Mouse (Mus musculus) c-Kit-negative CD71-positive TER-119-positive erythroid progenitor cells, embryonic 14.5 days (primary cell): ENCODE data around the gene Obp2a.
"Not testable (repeated sequence)": the region's sequence is repeated elsewhere in the genome, so short reads cannot be mapped to it uniquely, and the experiment has no call there.

Experiments
- DNase-seq: peaks from one replicate; pipeline ENCODE4 v3.0.0-alpha.2; 2013; ENCODE audit warnings: low read depth, low spot score

The Obp2a gene

DNA sequence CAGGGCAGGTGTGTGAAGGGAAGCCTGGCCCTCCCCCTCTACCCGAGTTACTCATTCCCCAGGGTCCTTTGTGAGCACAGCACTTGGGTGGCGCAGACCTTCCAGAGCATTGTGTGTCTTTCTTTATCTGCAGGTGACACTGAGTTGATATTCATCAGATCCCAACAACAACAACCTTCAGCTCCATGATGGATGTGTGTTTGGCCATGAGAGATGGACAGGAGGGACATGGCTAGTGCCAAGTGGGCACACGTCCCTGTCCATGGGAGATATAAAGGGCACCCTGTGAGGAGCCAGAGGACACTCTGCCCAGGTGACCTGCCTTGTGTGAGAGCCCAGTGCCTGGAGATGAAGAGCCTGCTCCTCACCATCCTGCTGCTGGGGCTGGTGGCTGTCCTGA lies at the start of gene Obp2a:
Obp2a (plus strand) TSS at position 301 of the 400 bp plus-strand sequence.
- DNase-seq: not testable (repeated sequence)

DNA sequence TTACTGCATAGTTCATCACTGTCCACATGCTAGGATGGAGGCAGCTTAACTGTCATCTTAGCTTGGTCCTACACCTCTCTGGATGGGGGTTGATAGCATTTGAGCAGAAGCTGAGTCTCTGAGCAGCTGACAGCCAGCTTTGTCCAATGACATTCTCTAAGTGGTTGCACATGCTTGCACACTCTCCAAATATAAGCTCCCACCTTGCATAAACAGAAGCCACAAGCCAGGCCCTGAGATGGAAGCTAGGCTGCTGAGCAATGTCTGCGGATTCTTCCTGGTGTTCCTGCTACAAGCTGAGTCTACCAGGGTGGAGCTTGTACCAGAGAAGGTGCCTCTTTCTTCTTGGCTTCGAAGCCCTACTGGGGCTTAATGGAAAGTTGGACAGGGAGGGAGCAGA lies 46.9 kb upstream of the Obp2a start, which contains the start of gene Lcn8:
Lcn8 (plus strand) TSS at position 219 of the 400 bp plus-strand sequence.
- no peak for DNase-seq

DNA sequence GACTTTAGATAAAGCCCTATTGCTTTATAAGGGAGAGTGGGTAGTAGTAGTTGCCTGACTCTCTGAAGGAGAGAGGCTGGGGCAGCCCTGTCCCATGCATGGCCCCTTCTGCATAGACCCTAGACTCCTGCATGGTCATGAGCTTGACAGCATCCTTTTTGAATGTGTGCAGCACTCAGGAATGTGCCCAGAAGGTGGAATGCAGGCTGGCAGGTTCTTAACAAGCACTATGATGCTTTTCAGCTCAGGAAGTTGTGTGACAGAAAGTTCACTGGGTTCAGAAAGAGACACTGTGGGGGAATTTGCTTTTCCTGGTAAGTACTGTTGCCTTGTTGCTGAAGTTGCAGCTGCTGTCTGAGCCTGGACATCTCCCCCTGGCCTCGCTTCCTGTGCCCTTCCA lies 45.3 kb upstream of the Obp2a start:
- no peak for DNase-seq

DNA sequence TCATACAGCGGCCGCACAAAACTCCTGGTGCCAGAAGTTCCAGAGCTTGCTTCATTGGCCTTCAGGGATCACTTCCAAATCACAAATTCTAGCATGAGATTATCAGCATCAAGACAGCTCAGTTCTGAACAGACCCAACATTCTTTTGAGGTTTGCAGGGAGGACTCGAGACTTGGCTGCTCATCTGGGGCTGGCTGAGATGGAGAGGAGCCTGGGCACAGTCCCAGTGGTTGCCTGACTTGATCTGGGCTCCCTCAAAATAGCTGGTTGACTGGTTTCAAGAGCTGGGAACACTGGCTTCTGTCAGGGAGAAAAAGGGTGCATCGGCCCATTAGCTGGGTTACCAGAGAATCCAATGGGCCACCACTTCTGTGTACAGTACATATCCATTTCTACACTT lies 43.2 kb upstream of the Obp2a start:
- no peak for DNase-seq

DNA sequence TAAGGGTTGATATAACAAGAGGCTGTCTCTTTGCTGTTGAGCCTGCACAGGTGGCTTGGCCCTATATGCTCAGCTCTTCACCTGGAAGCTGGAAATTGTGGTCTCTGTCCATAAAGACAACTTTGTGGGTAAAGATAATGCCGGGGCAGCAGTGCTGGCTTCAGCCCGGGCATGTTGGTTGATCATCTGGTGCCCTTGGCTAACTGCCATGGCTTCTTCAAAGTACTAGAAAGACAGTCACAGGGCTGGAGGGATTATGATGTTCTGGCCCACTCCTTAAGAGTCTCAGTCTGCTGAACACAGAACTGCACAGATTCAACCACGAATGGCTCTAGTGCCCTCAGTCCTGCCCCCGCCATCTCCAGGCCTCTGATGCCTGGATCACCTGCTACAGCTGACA lies 42.6 kb upstream of the Obp2a start:
- no peak for DNase-seq

DNA sequence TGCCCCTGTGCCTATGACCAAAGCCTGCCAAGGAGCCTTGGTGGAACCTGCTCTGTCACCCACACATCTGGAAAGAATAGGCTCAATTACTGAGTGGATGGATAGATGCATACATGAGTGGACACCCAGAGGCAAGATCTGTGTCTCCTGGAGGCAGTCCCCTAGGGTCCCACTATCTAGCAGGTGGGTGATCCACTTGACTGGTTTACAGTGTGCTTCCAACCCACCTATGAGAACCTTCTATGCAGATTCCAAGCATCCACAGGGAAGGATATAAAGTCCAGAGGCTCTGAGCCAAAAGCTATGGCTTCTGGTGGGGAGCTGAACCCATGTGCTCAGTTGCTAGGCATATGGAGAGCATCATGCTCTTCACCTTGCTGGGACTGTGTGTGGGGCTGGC lies 42.2 kb upstream of the Obp2a start, which contains the start of gene Lcn5:
Lcn5 (plus strand) TSS at position 301 of the 400 bp plus-strand sequence.
- DNase-seq: no peak

DNA sequence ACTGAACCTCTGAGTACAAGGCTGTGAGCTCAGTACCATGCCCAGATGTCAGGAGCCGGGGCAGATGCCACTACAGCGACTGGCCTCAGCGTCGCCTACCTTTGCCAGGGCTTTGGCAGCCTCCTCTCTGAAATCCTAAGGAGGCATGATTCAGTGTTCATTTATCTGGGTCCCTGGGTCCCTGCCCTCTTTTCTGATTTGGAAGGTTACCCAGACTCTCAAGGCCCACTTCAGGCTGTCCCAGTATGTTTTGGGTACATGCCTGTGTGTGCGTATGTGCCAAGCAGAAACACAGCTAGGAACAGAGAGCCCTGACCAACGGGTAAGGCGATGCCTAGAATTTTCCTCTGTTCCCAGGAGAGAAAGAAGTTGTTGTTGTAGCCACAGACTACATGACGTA lies 39.6 kb upstream of the Obp2a start:
- no peak for DNase-seq

DNA sequence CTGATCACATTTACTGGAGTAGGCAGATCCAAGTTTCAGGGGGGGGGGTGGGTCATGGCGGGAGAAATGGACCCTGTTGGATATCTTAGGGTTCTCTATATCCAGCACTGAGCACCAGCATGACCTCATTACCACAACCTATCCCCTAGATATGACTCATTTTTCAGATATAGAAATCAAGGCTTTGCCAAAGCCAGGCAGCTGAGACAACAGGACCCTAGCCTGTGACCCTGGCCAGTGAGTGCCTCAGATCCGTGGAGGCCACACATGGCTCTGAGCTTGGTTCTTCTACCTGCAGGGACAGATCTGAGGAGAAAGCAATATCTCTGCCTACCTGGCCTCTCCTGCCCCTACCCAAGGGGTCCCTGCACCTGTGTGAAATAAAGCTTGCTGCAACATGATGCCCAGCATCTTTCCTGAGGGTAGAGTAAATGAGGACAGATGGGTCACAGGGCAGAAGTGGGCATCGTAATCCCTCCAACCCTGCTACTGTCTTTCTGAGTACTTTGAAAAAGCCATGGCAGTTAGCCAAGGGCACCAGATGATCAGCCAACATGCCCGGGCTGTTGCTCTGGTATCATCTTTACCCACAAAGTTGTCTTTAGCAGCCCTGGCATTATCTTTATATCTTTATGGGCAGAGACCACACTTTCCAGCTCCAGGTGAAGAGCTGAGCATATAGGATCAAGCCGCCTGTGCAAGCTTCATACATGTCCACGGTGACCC lies 38.4 kb upstream of the Obp2a start:
- no peak for DNase-seq

DNA sequence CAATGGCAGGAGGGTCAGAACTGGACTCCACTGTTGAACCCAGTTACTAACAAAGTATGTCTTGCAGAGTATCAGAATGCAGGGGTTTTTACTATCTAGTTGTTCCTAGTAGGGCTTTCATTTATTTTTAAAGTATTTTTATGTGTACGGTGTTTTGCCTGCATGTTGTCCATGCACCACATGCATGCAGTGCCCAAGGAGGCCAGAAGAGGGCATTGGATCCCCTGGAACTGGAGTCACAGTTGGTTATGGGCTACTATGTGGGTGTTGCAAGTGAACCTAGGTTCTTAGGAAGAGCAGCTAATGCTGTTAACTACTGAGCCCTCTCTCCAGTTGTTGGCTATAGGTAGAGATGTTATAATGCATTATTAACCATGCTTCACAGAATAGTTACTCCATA lies 36.3 kb upstream of the Obp2a start:
- DNase-seq: no peak

DNA sequence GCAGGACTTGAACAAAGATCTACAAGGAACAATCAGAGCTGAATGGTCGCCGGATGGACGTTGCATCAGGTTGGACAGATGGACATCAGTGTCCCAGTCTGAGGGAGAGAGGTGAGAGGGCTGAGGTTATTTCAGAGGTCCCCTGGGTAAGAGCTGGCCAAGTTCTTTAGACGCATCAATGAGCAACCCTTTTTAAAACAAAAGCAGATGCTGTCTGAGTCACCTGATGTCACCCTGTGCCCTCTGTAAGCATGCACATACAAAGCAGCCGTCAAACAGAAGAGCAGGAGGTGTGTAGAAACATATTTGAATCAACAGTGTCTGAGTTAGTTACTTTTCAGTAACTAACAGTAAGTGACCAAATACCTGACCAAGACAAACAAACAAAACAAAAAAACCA lies 35.7 kb upstream of the Obp2a start:
- no peak for DNase-seq

DNA sequence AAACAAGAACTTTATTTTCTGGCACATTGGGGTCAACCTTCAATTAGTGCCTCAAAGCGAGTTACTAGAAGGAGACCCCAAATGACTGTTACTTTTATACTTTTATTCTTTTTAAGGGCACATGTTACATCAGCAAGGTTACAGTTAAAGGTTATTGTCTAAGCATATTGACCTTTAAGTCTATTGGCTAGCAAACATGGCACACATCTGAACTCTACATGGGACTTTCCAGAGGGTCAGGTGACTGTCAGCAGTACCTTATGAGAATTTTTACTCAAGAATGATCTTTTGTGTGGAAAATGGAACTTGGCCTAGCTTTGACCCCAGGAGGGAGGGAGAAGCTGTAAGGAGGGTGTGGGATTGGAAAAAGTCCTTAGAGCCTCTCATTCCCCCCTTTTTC lies 33.3 kb upstream of the Obp2a start:
- DNase-seq: no peak

DNA sequence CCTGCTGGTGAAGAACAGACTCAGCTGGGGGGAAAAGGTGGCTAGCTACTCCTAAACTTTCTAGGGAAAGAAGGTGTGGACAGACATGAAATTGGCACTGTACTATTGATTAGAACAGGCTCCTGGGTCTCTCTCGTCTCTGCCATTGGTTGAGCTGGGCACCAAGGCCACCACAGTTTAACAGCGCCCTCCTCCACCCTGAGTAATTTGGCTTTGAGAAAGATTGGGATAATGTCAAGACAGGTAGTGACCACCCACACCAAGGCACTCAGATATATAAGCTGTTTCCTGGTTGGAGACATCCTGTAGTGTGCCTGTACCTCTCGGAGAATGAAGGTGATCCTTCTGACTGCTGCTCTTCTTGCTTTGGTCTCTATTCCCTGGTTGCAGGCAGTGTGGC lies 23.4 kb upstream of the Obp2a start, which contains the start of gene Lcn6:
Lcn6 (plus strand) TSS at position 301 of the 400 bp plus-strand sequence.
- no peak for DNase-seq

DNA sequence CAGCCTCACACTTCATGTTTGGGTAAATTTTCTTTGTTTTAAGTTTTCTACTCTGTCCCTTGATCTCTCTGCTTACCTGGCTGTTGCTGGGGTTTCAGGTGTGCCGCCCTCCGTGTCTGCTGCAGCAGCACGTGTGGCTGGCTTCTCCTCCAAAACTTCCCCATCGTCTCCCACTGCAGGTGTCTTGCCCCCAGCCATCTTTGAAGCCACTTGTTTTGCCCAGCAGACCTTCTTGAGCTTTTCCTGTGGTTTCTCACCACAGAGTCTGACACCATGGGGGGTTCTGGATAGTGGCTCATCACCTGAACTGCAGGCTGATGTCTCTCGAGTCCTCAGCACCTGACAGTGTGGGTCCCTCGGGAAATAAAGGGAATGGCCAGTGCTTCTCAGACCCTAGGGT lies 20.3 kb upstream of the Obp2a start:
- no peak for DNase-seq

DNA sequence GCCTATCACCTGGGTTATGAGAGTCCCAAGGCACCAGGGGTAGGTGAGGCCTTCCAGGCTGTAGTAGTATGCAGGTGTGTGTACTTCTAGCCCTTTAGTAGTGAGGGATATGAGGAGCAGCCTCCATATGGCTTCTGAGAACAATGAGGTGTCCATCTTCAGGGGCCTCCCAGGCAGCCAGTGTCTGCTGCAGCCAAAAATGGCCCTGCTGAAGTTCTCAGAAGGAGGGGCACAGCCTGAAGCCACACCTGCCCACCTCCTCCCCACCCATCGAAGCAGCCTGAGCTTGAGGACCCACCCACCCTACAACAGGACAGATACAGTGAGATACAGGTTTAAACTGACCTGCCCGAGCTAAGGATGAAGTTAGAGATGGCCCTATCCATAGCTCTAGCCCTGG lies 17.4 kb upstream of the Obp2a start, which contains the start of gene Lcn10:
Lcn10 (plus strand) TSS at position 301 of the 400 bp plus-strand sequence.
- DNase-seq: no peak

DNA sequence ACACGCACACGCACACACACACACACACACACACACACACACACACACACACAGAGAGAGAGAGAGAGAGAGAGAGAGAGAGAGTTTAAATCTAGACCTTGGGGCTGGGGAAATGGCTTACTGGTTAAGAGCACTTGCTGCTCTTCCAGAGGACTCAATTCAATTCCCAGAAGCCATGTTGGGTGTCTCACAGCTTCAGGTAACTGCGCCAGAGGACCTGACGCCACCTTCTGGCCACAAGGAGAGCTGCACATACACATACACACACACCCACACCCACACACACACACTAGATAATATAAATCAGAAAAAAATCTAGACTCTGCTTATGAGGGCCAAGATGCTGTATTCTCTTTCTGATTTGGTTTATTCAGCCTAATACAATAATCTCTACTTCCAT lies 12.9 kb upstream of the Obp2a start:
- DNase-seq: no peak

DNA sequence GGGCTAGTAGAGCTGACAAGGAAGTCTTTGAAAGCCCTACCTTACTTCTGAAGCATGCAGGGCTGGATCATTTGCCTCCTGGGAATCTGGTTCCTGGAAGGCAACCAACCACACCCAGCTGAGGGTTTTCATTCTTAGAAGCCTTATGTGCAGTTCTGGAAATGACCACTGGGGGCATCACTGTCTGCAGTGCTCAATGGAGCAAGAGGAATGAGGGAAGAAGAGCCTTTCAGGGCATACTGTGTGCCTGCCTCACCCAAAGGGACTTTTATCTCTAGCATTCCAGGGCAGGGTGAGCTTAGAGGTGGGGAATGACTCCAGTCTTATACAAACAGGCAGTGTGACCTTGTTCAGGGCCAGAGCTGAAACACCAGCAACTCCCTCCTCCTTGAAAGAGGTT lies 5.2 kb upstream of the Obp2a start:
- peak; percentile 47 for DNase-seq

DNA sequence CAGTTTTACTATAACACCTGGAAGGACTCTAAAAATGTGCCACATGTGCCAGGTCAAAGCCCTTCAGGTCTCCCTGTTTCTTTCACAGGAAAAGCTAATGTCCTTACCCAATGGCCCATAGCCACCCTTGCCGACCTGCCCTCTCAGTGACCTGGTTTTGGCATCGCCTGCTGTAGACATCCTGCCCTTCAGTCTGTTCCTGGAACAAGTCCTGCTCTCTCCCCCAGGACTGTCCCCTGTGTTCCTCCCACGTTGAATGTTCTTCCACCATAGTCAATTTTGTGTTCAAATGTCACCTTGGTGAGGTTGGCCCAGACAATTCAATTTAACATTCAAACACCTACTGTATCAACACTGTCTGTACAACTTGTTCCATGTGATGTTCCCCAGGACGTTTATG lies 2.9 kb upstream of the Obp2a start:
- DNase-seq: no peak

DNA sequence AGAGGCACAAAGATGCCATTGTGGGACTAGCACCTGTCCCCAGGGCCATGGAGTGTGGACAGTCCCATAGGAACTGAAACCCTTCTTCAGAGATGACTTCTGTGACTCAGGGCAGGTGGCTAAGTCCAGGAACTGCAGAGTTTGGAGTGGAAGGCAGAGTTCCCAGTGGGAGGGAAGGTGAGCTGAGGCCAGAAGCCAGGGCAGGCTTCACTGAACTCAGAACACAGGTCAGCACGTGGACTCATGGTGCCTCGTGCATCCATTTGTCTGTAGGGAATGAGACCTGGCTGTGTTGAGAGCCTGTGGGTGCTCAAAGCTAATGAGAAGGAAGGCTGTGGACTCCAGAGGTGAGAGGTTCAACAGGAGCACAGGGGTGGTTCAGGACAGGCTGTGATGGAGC lies 1.1 kb upstream of the Obp2a start:
- no peak for DNase-seq

DNA sequence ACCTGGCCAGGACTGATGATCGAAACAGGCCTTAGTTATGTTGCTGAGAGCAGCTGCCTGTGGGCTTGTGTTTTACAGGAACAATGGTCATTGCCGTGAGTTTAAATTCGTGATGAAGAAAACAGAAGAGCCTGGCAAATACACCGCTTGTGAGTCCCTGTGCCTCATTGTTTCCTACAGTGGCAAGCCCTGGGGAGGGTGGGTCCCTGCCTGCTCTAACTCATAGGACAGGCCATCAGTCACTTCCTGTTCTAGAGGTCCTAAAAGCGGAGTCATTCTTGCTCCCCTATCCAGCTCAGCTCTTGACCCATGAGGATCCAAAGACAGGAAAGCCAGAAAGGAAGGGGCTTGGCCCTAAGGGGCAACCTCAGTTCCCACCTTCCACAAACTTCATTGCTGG lies 1.2 kb downstream of the Obp2a start:
- DNase-seq: no peak

DNA sequence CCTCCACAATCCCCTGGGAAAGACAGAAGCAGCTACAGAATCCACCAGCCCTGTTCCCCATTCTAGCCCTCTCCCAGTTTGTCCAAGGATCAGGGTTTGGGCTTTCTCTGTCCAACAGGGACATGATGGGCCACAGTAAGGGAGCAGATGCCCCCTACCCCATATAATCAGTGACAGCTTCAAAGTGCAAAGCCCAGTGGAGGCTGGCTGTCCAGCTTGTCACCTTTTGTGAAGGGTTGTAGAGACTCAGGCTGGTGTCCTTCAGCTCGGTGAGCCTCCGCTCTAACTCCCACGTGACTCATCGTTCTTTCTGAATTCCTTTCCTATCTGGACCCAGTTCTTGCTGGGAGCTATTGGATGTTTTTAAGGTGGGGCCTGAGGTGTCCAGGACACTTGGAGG lies 3.9 kb downstream of the Obp2a start:
- no peak for DNase-seq

DNA sequence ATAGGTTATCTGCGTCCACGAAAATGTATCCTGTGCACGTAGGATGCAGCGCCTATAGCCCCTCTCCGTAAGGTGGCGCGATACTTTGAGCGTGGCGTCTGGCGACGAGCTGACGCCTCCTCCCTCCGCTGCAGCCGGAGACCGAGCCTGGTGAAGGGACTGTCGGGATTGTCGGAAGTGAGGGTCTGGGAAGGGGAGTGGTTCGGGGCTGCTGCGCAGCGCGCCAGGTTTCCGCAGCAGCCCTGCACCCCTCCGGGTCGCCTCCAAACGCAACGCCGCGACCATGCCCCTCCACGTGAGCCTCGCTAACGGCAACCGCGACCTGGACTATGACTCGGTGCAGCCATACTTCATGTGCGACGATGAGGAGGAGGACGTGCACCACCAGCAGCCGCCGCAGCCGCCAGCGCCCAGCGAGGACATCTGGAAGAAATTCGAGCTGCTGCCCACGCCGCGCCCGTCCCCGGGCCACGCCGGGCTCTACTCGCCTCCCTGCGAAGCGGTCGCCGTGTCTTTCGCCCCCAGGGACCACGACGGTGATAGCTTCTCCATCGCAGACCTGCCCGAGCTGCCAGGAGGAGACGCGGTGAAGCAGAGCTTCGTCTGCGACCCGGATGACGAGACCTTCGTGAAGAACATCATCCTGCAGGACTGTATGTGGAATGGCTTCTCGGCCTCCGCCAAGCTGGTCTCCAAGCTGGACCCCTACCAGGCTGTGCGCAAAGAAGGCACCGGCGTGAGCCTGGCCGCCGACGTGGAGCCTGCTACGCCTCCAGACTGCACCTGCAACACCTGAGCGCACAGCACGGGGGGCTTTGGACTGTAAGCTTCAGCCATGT lies 7.0 kb downstream of the Obp2a start, which contains the start of gene Bmyc:
Bmyc (plus strand) TSS at position 97 of the 839 bp plus-strand sequence.
- no peak for DNase-seq

DNA sequence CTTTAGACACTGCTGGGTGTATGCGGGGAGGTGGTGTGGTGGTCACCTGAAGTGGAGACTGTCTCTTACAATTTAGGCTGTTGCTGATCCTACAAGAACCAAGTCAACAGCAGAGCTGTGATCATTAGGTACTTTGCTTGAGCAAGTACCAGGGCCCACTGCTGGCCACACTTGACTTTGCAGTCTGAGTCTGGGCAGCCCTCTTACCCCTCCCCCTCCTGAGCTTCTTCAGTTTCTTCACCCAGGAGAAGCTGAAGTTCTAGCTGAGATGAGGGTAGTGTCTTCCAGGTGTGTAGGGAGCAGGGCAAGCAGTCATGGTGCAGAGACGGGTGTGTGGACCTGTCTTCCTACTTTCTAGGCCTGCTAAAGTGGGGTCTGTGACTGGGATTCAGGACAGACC lies 8.3 kb downstream of the Obp2a start:
- DNase-seq: no peak

DNA sequence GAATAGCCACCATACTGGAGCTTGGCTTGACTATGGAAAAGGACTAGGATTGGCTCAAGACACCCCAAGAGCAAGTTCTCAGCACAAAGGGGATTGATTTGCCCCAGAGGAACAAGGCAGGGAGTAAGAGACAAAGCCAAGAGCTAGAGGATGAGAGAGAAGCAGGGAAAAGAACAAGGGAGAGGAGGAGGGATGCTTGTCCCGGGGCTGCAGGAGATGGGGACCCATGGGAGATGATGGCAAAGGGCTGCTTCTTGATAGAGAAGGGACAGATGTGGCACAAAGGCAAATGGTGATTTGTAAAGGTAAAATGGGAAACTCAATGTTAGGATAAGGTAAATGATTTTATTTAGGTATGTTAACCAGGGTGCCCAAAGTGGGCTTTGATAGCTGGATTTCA lies 9.2 kb downstream of the Obp2a start:
- DNase-seq: not testable (repeated sequence)
